Mouse (Mus musculus) embryo, embryonic 11 days (tissue): ENCODE measurements around the gene Mettl2.
"Not testable (repeated sequence)": the region's sequence is repeated elsewhere in the genome, so short reads cannot be mapped to it uniquely, and the experiment has no call there.

ENCODE experiments used
- DNase-seq: peaks from one replicate; pipeline ENCODE4 v3.0.0-alpha.2; 2015

Gene Mettl2

DNA sequence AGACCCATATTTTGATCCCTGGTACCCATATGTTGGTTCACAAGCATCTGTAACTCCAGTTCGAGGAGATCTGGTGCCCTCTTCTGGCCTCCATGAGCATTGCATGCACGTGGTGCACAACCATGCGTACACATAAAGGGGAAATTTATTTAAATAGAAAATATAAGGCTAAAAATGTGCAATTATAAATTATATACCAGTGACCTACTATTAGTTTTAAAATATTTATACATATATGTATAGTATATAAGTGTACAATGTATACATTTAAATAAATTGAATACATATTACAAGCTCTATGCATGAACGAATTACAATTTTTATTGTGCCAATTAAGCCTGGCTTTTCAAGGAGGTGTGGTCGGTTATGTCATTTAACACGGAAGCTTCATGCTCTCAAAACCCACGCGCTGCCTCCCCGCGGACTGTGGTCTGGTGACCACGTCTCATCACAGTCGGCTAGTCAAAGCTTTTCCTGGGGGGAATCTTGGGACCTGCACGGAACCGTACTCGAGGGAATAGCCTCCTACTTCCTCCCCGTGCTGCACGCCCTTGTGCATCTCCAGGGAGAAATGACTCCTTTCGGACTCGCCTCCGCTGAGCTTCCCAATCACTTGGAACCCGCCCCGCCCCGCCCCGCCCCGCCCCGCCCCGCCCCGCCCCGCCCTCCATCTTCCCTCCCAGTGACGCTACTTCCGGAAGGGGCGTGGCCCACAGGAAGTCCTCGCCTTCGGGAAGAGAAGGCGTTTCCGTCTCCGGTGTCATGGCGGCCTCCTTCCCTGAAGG is at the start of gene Mettl2:
Gene Mettl2 (plus strand): TSS at position 691 of the 785 bp plus-strand sequence.
- DNase-seq: peak; percentile 95

DNA sequence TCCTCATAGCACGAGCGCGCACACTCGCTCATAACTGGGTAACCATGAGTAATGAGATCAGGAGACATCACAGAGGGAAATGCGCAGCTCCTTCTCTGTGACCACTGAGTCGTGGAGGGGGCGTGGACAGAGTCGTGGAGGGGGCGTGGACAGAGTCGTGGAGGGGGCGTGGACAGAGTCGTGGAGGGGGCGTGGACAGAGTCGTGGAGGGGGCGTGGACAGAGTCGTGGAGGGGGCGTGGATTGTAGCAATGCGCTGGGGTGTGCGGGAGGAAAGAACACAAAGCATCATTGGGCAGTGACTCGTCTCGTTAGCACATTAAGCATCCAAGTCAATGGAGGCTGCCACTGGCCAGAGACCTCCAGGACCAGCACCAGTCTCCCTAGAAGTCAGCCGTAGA is 13.8 kb upstream of the Mettl2 start:
- DNase-seq: not testable (repeated sequence)

DNA sequence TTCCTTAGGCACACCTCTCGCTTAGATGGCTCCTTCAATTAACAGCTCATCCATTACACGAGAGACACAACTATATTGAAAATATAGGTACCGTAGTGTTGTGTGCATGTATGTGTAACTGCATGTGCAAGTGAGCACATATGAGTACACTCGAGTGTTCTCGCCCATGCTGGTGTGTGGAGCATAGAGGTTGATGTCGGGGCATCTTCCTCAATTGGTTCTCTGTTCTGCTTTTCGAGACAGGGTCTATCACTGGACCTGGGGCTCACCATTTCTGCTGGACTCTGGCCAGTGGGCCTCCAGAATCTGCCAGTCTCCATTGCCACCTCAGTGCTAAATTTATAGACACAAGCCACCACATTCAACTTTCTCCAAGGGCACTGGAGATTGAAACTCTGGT is 8.4 kb upstream of the Mettl2 start:
- no peak for DNase-seq

DNA sequence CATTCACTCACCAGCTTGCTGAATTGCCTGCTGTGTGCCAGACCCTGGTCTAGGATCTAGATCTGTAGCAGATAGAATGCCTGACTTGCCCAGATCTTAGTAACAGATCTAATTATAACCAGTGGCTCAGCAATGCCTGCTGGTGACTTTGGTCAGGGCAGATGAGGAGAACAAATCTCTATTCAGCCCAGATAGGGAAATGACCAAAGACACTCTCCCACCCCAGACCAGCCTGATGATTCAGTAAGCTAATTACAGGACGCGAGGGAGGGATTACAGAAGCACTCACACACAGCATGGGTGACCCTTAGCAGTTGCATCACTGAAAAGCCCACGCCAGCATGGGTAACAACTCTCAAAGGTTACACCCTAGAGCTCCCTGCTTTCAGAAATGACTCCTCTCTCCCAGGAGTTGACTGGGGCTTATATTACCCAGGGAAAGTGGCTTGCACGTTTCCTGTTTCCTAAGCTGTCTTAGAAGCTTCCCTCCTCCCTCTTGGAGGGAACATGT is 5.6 kb upstream of the Mettl2 start:
- DNase-seq: no peak

DNA sequence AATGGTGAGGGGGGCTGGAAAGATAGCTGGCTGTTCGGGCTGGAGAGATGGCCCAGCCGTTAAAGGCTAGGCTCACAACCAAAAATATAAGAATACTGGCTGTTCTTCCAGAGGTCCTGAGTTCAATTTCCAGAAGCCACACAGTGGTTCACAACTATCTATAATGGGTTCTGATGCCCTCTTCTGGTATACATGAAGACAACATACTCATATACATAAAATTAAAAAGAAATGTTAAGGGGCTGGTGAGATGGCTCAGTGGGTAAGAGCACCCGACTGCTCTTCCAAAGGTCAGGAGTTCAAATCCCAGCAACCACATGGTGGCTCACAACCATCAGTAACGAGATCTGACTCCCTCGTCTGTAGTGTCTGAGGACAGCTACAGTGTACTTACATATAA is 4.4 kb upstream of the Mettl2 start:
- DNase-seq: not testable (repeated sequence)

DNA sequence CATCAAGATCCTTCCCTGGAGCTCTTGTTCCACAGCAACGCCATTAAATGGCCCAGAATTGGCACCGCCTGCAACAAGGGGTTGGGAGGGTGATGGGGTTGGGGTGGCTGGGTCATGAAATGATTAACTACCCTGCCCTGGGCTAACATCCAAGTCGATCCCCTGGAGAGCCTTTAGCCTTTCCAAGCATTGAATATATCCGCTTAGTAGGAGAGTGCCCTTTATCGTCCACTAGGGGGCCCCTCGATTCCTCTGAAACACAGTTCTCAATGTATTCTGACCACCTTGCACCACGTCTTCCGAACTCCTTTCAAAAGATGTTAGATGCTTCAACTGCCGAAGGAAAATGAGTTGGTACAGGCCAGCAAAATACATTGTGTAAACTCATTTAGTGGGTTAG is 2.2 kb upstream of the Mettl2 start:
- peak; percentile 87 for DNase-seq

DNA sequence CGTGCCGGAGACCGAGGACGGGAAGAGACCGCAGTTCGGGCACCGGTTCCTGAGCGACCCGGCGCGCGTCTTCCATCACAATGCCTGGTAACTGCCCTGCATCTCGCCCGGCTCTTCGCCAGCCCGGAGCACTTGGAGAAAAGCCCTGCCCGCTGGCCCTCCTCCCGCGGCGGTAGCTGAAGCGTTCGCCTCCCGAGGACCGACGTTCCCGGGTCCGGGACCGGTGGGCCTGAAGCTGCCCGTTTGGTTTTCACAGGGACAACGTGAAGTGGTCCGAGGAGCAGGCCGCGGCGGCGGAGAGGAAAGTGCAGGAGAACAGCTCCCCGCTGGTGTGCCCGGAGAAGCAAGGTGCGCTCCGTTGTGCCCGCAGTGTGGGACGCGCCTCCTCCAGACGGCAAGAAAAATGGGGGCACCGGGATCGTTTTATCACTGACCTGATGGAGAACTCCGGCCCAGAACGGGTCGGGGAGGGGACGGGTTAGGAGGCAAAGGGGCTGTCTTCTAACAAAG is 350 bp downstream of the Mettl2 start:
- DNase-seq: no peak

DNA sequence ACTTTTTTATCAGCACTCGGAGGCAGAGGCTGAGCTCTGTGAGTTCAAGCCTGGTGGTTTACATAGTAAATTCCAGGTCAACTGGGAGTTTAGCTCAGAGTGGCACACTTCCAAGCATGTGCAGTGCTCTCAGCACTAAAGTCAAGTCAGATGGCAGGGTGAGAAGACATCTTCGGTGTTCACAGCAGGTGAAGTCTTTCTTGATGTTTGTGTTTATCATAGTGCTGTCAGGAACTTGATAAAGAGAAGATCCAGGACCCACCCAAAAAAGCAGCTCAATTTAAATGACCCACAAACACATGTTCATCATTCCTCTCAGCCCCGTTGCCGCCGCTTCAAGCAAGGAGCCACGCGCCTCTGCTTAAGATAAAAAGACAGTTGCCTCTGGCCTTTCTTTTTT is 9.5 kb downstream of the Mettl2 start:
- no peak for DNase-seq

DNA sequence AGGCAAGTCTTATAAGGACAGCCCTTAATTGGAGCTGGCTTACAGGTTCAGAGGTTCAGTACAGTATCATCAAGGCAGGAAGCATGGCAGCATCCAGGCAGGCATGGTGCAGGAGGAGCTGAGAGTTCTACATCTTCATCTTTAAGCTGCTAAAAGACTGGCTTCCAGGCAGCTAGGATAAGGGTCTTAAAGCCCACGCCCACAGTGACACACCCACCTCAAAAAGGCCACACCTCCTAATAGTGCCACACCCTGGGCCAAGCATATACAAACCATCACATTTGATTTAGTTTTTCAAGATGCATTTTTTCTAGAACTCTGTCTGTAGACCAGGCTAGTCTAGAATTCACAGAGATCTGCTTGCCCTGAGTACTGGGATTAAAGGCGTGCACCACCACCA is 11.0 kb downstream of the Mettl2 start:
- not testable (repeated sequence) for DNase-seq

DNA sequence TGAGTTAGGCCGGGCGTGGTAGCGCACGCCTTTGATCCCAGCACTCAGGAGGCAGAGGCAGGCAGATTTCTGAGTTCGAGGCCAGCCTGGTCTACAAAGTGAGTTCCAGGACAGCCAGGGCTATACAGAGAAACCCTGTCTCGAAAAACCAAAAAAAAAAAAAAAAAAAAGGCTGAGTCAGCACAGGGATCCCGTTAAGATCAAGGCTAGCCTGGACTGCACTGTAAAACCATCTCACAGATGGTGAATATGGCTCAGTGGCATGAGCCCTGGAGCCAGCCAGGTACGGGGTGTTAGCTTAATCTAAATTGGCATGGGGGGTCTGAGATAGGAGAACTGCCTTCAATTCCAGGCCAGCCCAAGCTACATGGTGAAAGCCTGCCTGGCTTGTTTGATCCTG is 14.3 kb downstream of the Mettl2 start:
- DNase-seq: not testable (repeated sequence)

DNA sequence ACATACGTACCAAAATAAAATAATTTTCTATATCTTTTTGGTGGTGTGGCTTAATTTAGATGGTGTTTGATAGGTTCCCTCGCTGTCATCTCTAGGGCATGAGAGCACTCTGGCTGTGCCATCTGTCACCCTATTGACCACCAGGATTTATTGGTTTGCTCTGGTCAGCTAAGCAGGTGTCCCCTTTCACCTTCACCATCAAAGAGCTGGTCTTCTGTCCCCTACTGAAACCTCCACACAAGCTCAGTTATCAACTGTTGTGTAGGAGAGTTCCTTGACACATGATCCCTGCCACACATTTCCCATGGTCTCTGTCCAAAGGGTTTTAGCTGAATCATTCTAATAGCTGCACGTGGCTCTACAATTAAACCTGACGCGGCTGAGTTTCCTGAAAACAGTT is 14.9 kb downstream of the Mettl2 start:
- no peak for DNase-seq

DNA sequence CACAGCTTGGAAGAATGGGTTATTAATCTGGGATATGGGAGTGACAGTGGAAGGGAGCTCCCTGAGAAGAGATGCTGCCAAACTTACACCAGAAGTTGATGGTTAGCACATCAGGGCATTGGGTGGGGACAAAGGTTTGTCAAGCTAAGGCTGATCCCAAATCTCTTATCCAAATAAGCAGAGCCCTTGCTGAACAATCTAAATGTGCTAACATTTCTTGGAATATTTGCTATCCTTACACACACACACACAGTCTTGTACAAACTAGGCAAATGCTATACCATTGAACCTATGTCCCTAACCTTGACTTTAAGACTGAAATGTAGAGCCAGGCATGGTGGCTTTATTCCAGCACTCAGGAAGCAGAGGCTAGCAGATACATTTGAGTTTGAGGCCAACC is 17.3 kb downstream of the Mettl2 start:
- no peak for DNase-seq

DNA sequence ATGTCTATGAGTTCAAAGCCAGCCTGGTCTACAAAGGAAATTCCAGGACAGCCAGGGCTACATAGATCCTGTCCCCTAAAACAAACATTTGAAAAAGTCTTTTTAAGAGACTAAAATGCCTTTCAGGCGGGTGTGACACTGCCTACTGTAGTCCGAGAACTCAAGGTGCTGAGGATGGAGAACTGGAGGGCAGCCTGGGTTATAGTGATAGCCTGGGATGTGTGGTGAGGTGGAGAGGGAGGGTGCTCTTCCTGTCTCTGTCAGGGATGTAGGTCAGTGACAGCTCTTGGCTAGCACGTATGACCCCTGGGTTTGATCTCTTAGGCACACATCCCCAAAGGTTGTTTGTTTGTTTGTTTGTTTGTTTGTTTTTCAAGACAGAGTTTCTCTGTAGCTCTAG is 17.9 kb downstream of the Mettl2 start:
- no peak for DNase-seq

DNA sequence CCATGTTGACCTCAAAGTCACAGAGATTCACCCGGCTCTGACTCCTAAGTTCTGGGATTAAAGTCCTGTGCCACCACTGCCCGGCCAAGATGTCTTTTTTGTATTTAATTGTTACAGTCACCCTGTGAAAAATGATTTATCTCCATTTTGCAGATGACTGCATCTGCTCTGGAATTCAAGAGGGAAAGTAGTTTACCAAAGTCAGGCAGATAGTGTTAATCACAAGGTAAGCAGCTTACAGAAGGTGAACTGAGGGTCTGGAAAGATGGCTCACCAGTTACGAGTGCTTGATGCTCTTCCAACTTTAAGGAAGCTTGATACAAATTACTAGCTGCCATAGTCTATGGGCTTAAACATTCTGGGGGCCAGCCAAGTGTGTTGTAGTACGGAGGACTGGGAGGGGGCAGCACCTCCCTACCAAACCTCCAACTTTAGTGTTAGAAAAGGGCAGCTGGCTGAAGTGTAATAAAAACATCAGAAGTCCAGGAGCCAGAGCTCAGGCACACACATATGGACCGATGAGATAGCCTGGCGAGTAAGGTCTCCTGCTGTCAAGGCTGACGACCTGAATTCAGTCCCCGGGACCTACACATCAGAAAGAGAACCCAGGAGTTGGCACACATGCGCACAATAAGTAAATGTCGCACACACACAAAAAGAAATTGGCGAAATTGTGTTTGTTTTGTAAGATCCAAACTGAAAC is 18.4 kb downstream of the Mettl2 start:
- no peak for DNase-seq

DNA sequence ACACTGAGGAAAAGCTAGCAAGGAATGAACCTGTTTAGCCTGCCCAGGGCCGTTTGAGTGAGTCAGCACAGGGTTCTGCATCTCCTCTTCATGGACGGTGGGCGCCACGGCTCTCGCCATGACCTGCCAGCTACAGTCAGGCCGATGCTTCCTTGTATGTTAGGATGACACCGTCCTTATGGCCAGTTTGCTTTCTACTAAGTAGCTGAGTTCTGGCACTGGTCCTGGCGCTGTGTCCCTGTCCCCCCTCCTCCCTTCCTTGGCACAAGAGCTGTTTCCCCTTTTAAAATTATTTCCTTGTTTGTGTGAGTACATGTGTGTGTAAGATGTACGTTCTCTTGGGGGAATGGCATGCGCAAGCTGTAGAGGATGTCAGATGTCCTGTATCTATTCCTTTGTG is 19.0 kb downstream of the Mettl2 start:
- no peak for DNase-seq

DNA sequence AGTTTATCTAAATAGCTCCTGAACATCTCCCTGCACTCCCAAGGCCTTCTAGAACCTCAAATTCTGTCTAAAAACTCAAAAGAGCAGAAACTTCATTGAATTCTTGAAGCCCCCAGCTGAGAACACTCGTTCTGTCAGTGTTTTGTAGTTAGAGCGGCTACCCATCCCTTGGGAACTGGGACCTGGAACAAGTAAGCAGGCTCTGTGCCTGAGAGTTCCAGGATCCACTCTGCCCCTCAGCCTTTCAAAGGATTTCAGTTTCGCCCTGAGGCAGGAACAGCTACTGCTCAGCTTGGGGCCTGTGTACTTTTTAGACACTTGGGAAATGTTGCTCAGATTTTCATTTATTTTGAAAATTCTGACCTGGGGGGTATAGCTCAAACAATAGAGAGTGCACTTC is 20.4 kb downstream of the Mettl2 start, which contains the start of gene Gm10842:
Gene Gm10842 (plus strand): TSS at position 301 of the 400 bp plus-strand sequence.
- no peak for DNase-seq

DNA sequence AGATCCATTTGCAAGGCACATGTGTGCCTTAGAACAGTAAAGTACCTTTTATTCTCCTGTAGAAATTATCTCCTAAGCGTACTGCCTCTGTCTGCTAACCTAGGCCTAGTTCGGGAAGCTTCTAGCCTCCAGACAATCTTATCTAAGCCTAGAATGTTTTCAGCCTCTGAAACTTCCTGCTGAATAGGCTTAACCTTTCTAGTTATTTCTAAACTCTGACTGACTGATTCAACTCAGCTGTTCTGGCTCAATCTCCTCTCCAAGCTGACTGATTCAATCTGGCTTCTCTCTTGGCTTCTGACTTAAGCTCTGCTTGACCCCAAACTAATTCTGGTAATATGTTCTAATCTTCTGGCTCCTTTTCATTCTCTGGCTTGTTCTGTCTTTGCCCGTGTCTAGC is 23.1 kb downstream of the Mettl2 start:
- no peak for DNase-seq

DNA sequence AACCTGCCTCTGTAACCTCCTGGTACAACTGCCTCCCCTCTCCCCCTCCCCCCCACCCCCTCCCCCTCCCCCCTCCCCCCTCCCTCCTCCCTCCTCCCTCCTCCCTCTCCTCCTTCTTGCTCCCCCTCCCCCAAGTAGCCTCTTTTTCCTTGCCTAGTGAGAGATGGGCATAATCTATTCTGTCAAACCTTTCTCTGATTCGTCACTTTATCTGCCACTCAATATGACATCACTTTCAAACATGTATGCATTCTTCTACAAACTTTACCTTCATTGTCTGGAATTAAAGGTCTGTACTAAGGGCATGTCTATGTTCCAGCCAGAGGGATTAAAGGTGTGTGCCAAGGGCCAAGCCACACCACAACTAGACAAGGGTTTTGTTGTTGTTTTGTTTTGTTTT is 23.5 kb downstream of the Mettl2 start:
- no peak for DNase-seq

DNA sequence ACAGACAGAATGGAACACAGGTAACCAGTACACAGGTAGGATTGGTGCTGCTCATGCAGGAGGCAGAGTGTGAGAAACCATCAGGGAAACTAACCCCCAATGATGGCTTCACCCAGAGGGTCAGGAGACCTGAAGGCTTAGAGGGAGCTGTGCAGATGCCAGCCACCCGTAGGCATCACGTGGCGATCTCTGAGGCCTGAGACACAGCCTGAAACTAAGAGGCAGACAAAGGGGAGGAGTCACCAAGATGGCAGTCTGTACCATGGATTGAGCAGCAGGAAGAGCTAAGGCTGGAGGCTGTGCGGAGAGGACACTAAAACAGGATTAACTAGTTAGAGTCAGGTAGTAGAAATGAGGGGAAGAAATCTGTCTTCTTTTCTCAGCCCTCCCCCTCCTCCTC is 24.5 kb downstream of the Mettl2 start:
- no peak for DNase-seq

DNA sequence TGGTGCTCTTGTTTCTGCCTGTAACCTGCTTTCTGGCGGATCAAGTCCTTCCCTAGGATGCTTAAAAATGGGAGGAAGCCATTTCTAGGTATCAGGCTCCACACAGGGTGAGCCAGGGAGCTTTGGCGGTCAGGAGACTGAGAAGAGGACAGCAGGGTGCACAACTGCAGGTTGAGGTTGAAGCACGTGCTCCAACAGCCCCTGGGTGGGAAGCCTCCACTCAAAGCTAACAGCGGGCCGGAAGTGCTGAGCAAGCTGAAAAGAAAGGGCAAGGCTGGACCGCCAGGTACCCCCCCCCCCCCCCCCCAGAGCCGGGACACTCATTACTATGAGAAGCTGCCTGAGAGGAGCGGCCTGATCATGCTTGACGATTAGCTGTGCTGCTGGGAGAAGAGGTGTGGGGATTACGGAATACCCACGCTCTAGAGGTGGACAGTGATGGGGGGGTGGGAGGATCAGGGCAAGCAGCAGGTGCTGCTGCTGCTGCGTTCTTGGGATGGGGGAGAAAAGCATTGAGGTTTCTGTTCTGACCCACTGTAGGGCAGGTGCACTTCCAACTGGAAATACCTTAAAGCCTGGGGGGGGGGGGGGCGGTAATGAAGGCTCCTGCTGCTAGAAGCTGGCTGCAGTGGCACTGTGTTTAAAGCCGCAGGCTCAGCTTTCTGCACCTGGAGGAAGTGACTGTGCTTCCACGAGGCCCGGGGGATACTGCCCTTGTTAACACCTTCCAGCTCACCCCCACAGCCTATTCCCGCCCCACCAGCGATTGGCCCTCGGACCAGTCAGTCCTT is 25.2 kb downstream of the Mettl2 start:
- DNase-seq: peak; percentile 21

DNA sequence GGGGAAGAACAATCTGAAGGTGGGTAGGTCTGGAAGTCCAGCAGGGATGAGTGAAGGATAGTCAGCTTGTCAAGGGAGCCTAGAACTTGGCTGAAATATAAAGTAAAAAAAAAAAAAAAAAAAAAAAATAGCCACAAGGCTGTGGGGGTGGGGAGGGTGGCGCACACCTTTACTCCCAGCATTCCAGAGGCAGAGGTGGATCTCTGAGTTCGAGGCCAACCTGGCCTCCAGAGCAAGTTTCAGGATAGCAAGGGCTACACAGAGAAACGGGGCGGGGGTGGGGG is 25.7 kb downstream of the Mettl2 start:
- no peak for DNase-seq

DNA sequence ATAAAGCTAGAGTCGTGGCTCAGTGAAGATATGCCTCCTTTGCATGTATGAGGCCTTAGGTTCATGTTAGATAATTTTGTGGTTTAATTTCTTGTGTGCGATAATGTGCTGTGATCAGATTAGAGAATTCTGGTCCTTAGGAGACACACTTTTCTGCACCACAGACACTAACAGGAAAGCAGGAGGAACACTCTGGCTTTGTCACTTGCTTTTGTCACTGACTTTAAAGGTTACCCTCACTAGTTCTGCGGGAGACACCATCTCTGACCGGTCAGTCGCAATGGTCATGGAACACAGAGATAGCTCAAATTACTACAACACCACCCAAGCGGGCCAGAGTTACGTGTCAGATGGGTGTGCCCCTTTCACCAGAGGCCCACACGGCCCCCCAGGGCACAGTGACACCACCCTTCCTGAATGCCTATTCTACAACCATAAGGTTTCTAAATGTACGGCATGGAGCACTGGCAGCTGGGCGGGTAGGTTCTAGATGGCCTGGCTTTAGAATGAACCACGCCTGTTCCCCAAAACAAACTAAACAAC is 26.2 kb downstream of the Mettl2 start:
- DNase-seq: no peak
